Mouse (Mus musculus): Measurements from ENCODE around the gene Skida1. TPM values are rescaled to one million over a fixed set of nuclear protein-coding genes. Genes with fewer than 3 reads are reported as not detected.

The Skida1 gene
- polyA plus RNA-seq, 1 experiment from 2014 or later = 3.9 TPM

GRCm38 (mm10) chr2:18045143-18045780, 3.6 kb downstream of the Skida1 start:
- H3K4me1 ChIP-seq (ENCODE audit: control insufficient read depth, insufficient read depth, low read length) = peaks cover 18% of the 10 kb centered on the region

GRCm38 (mm10) chr2:18041199-18041885, 7.5 kb downstream of the Skida1 start:
- ATAC-seq (replicated peaks; ENCODE audit: extremely low read depth, insufficient read depth, low FRiP score) = peak; percentile 52; the same call in 1 of the 2 replicates

More at GRCm38 (mm10) chr2:18045143-18045780, 3.6 kb downstream of the Skida1 start:
- 20% methylated on average over 7 of the region's 7 CpGs for WGBS
- H3K4me3 ChIP-seq (ENCODE audit: low read length) = peak overlapping the region; percentile 95
- H3K27me3 ChIP-seq (ENCODE audit: control insufficient read depth, insufficient read depth, low read length) = no peaks in the 10 kb centered on the region
- H3K4me2 ChIP-seq (ENCODE audit: low read depth, low read length) = peak overlapping the region; percentile 80
- peak overlapping the region; percentile 99; the same call in 1 of the 2 replicates for H3K27ac ChIP-seq (ENCODE audit: low read length)
- H3K36me3 ChIP-seq (ENCODE audit: control insufficient read depth, insufficient read depth) = no peaks in the 10 kb centered on the region
- ATAC-seq (replicated peaks; ENCODE audit: extremely low read depth, insufficient read depth, low FRiP score) = no peak
- H3K9ac ChIP-seq (ENCODE audit: low read length) = peak overlapping the region; percentile 99
- no peaks in the 10 kb centered on the region for H3K9me3 ChIP-seq (replicated peaks; ENCODE audit: control insufficient read depth, low read length)

GRCm38 (mm10) chr2:18040347-18041160, 8.3 kb downstream of the Skida1 start:
- ATAC-seq (replicated peaks; ENCODE audit: extremely low read depth, insufficient read depth, low FRiP score) = no peak
- Histone ChIP-seq H3K27me3 (ENCODE audit: control insufficient read depth, insufficient read depth, low read length) (no peaks in the 10 kb centered on the region), H3K9ac (ENCODE audit: low read length) (peak overlapping the region; percentile 63), H3K27ac (ENCODE audit: low read length) (no peak overlapping the region), H3K36me3 (ENCODE audit: control insufficient read depth, insufficient read depth) (no peaks in the 10 kb centered on the region), H3K4me1 (ENCODE audit: control insufficient read depth, insufficient read depth, low read length) (peaks cover 14% of the 10 kb centered on the region), H3K4me3 (ENCODE audit: low read length) (no peak overlapping the region), H3K9me3 (replicated peaks; ENCODE audit: control insufficient read depth, low read length) (no peaks in the 10 kb centered on the region), H3K4me2 (ENCODE audit: low read depth, low read length) (peak overlapping the region; percentile 43)
- WGBS = 58% methylated on average over 27 of the region's 27 CpGs

More at GRCm38 (mm10) chr2:18041199-18041885, 7.5 kb downstream of the Skida1 start:
- Histone ChIP-seq H3K36me3 (ENCODE audit: control insufficient read depth, insufficient read depth) (no peaks in the 10 kb centered on the region), H3K27ac (ENCODE audit: low read length) (peak overlapping the region; percentile 3; the same call in 1 of the 2 replicates), H3K4me3 (ENCODE audit: low read length) (no peak overlapping the region), H3K9ac (ENCODE audit: low read length) (peak overlapping the region; percentile 63), H3K4me2 (ENCODE audit: low read depth, low read length) (peak overlapping the region; percentile 43), H3K27me3 (ENCODE audit: control insufficient read depth, insufficient read depth, low read length) (no peaks in the 10 kb centered on the region), H3K4me1 (ENCODE audit: control insufficient read depth, insufficient read depth, low read length) (peaks cover 14% of the 10 kb centered on the region), H3K9me3 (replicated peaks; ENCODE audit: control insufficient read depth, low read length) (no peaks in the 10 kb centered on the region)
- WGBS = 37% methylated on average over 14 of the region's 14 CpGs

- peak overlapping the region; percentile 53 for H3K4me2 ChIP-seq (ENCODE audit: low read depth, low read length)
- H3K27ac ChIP-seq (ENCODE audit: low read length) = no peak overlapping the region
- WGBS = 17% methylated on average over 46 of the region's 46 CpGs
- H3K9me3 ChIP-seq (replicated peaks; ENCODE audit: control insufficient read depth, low read length) = no peaks in the 10 kb centered on the region
- H3K27me3 ChIP-seq (ENCODE audit: control insufficient read depth, insufficient read depth, low read length) = no peaks in the 10 kb centered on the region
- H3K36me3 ChIP-seq (ENCODE audit: control insufficient read depth, insufficient read depth) = no peaks in the 10 kb centered on the region
- H3K4me1 ChIP-seq (ENCODE audit: control insufficient read depth, insufficient read depth, low read length) = peaks cover 14% of the 10 kb centered on the region
- ATAC-seq (replicated peaks; ENCODE audit: extremely low read depth, insufficient read depth, low FRiP score) = no peak; the same call in 1 of the 2 replicates
- H3K9ac ChIP-seq (ENCODE audit: low read length) = peak overlapping the region; percentile 73
- peak overlapping the region; percentile 14 for H3K4me3 ChIP-seq (ENCODE audit: low read length)
These were observed 9.1 kb downstream of the Skida1 start for GRCm38 (mm10) chr2:18039566-18040290.

- H3K27ac ChIP-seq (ENCODE audit: low read length) = no peak overlapping the region
- H3K9me3 ChIP-seq (replicated peaks; ENCODE audit: control insufficient read depth, low read length) = no peaks in the 10 kb centered on the region
- no peak for ATAC-seq (replicated peaks; ENCODE audit: extremely low read depth, insufficient read depth, low FRiP score)
- H3K4me2 ChIP-seq (ENCODE audit: low read depth, low read length) = peak overlapping the region; percentile 53; the same call in 1 of the 2 replicates
- H3K36me3 ChIP-seq (ENCODE audit: control insufficient read depth, insufficient read depth) = no peaks in the 10 kb centered on the region
- H3K4me3 ChIP-seq (ENCODE audit: low read length) = no peak overlapping the region
- H3K9ac ChIP-seq (ENCODE audit: low read length) = peak overlapping the region; percentile 73
- H3K4me1 ChIP-seq (ENCODE audit: control insufficient read depth, insufficient read depth, low read length) = peaks cover 14% of the 10 kb centered on the region
- 69% methylated on average over 10 of the region's 10 CpGs for WGBS
- no peaks in the 10 kb centered on the region for H3K27me3 ChIP-seq (ENCODE audit: control insufficient read depth, insufficient read depth, low read length)
These were observed 9.9 kb downstream of the Skida1 start for GRCm38 (mm10) chr2:18038895-18039371.

- Histone ChIP-seq H3K36me3 (ENCODE audit: control insufficient read depth, insufficient read depth) (no peaks in the 10 kb centered on the region), H3K4me3 (ENCODE audit: low read length) (no peak overlapping the region), H3K27ac (ENCODE audit: low read length) (no peak overlapping the region), H3K9ac (ENCODE audit: low read length) (no peak overlapping the region), H3K4me1 (ENCODE audit: control insufficient read depth, insufficient read depth, low read length) (peaks cover 13% of the 10 kb centered on the region; the same call in 1 of the 2 replicates), H3K4me2 (ENCODE audit: low read depth, low read length) (no peak overlapping the region), H3K27me3 (ENCODE audit: control insufficient read depth, insufficient read depth, low read length) (no peaks in the 10 kb centered on the region), H3K9me3 (replicated peaks; ENCODE audit: control insufficient read depth, low read length) (no peaks in the 10 kb centered on the region)
- ATAC-seq (replicated peaks; ENCODE audit: extremely low read depth, insufficient read depth, low FRiP score) = no peak
- 61% methylated on average over 3 of the region's 3 CpGs for WGBS
These were observed 10.6 kb downstream of the Skida1 start for GRCm38 (mm10) chr2:18038141-18038752.

GRCm38 (mm10) chr2:18037491-18037890, 11.4 kb downstream of the Skida1 start, which contains the start of gene A930004D18Rik:
A930004D18Rik (minus strand) TSS chr2:18037737.
- 43% methylated on average over 2 of the region's 2 CpGs for WGBS
- H3K27me3 ChIP-seq (ENCODE audit: control insufficient read depth, insufficient read depth, low read length) = no peaks in the 10 kb centered on the region
- no peak within 1 kb of the TSS for H3K4me2 ChIP-seq (ENCODE audit: low read depth, low read length)
- no peaks in the 10 kb centered on the region for H3K36me3 ChIP-seq (ENCODE audit: control insufficient read depth, insufficient read depth)
- H3K4me3 ChIP-seq (ENCODE audit: low read length) = no peak within 1 kb of the TSS
- no peak within 1 kb of the TSS for H3K27ac ChIP-seq (ENCODE audit: low read length)
- no peak within 1 kb of the TSS for H3K9ac ChIP-seq (ENCODE audit: low read length)
- ATAC-seq (replicated peaks; ENCODE audit: extremely low read depth, insufficient read depth, low FRiP score) = no peak
- no peaks in the 10 kb centered on the region for H3K9me3 ChIP-seq (replicated peaks; ENCODE audit: control insufficient read depth, low read length)
- peaks cover 7% of the 10 kb centered on the region; the same call in 1 of the 2 replicates for H3K4me1 ChIP-seq (ENCODE audit: control insufficient read depth, insufficient read depth, low read length)
